Mouse (Mus musculus) heart, postnatal 0 days (tissue): Measurements from ENCODE around the gene Enpp1.

Experiments used
- CTCF ChIP-seq: IDR thresholded peaks from 2 replicates; pipeline ENCODE4 v1.5.1; 2016; ENCODE audit warnings: antibody characterized with exemption, control low read depth, low read depth
- EP300 ChIP-seq: IDR thresholded peaks from 2 replicates; pipeline ENCODE4 v1.6.1; 2016; ENCODE audit warnings: antibody characterized with exemption, low read depth

- TF ChIP-seq CTCF (no peak), EP300 (no peak)
Observed at GRCm38 (mm10) chr10:24711480-24712366, at the start of gene Enpp1.
